Mouse (Mus musculus): Measurements from ENCODE around the gene Sp1.

- TF ChIP-seq CTCF (conservative IDR thresholded peaks at IDR 0.05; ENCODE audit: insufficient read depth, insufficient read length, low read depth, low read length) (no peak), POLR2A (IDR thresholded peaks at IDR 0.05; ENCODE audit: low read depth, low read length) (no peak)
Observed at GRCm38 (mm10) chr15:102393584-102394014, 12.3 kb upstream of the Sp1 start.
